Mouse (Mus musculus): ENCODE measurements around the gene Dnajc1.

DNA sequence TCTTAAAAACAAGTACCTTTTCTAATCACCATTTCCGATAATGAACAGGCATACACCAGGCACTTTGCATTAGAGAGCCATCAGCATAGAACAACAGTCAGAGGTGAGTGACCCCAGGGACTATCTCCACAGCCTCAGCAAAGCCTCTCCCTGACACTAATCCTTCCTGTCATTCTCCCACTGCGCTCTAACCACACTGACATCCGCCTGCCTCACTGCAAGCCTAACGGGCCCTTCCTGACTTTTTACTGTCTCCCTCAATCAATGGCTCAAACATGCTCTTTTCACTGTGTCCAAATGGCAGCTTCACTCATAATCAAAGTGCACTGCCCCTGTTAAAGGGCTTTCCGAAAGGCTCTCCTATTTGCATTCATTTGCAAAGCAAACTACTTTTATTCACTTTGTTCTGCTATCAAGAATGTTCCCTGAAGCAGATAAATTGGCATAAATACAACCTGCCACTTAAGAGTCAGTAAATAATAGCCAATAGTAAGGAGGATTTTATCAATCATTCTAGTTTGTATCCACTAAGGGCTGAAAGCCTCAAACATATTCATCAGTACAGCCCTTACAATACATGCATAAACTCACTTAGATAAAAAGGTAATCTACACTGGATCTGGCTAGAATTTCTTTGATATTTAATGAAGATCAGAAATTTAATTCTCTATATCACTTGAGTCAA, 159.6 kb downstream of the Dnajc1 start:
- TF ChIP-seq CTCF (IDR thresholded peaks at IDR 0.05; ENCODE audit: borderline replicate concordance, control insufficient read depth, extremely low read depth, insufficient read depth, low read length, poor library complexity) (no peak), POLR2A (IDR thresholded peaks at IDR 0.05; ENCODE audit: control insufficient read depth, extremely low read depth, insufficient read depth, low read length, poor library complexity) (no peak)
